Mouse (Mus musculus) heart, postnatal 0 days (tissue): ENCODE measurements at regions not wholly inside any gene's neighbourhood (a gene's known extent, or its start where the extent isn't known, plus 50 kb on each side); places are given as distances from the start of the nearest gene placed in this dataset.
"Not testable (repeated sequence)": the region's sequence is repeated elsewhere in the genome, so short reads cannot be mapped to it uniquely, and the experiment has no call there.

ENCODE experiments used
- ATAC-seq: fragments of 200-750 bp; cut with Nextera tagmentation; 2 replicates; pipeline ENCODE4 v1.8.0; 2017; ENCODE audit warnings: low read depth, moderate number of reproducible peaks, moderate library complexity; ENCODE audit not compliant: insufficient read depth
- DNase-seq: peaks from one replicate; pipeline ENCODE4 v3.0.0-alpha.2; 2016; ENCODE audit warnings: low spot score
- H3K27ac ChIP-seq: fragments of 300-500 bp; sonication (generic); 2 replicates; pipeline ENCODE4 v1.5.1; 2014; ENCODE audit warnings: low read depth, mild to moderate bottlenecking
- H3K27me3 ChIP-seq: fragments of 300-500 bp; sonication (generic); 2 replicates; pipeline ENCODE4 v1.6.1; 2014; ENCODE audit warnings: low read length, mixed read lengths; ENCODE audit not compliant: control insufficient read depth, insufficient read depth
- H3K36me3 ChIP-seq: fragments of 300-500 bp; sonication (generic); replicated peaks from 2 replicates; pipeline ENCODE4 v1.6.1; 2014; ENCODE audit warnings: low read length, mixed read lengths; ENCODE audit not compliant: control insufficient read depth, insufficient read depth
- H3K4me1 ChIP-seq: fragments of 300-500 bp; sonication (generic); 2 replicates; pipeline ENCODE4 v1.6.1; 2014; ENCODE audit warnings: antibody characterized with exemption; ENCODE audit not compliant: control insufficient read depth, insufficient read depth
- H3K4me2 ChIP-seq: fragments of 300-500 bp; sonication (generic); 2 replicates; pipeline ENCODE4 v1.6.1; 2014; ENCODE audit warnings: low read depth, mild to moderate bottlenecking, low read length, moderate library complexity
- H3K4me3 ChIP-seq: fragments of 300-500 bp; sonication (generic); 2 replicates; pipeline ENCODE4 v1.5.1; 2014; ENCODE audit warnings: low read depth, low read length
- H3K9ac ChIP-seq: fragments of 300-500 bp; sonication (generic); replicated peaks from 2 replicates; pipeline ENCODE4 v1.6.1; 2014; ENCODE audit warnings: low read depth, low read length, mixed read lengths
- H3K9me3 ChIP-seq: fragments of 300-500 bp; sonication (generic); replicated peaks from 2 replicates; pipeline ENCODE4 v1.6.1; 2016; ENCODE audit warnings: low read length; ENCODE audit not compliant: control insufficient read depth
- CTCF ChIP-seq: IDR thresholded peaks from 2 replicates; pipeline ENCODE4 v1.5.1; 2016; ENCODE audit warnings: antibody characterized with exemption, control low read depth, low read depth
- EP300 ChIP-seq: IDR thresholded peaks from 2 replicates; pipeline ENCODE4 v1.6.1; 2016; ENCODE audit warnings: antibody characterized with exemption, low read depth
- WGBS: fragments of 180-500 bp; shearing (Covaris S2); extraction: QIAGEN DNeasy Blood & Tissue Kit; methylation state at CpG from one replicate; pipeline ENCODE4 v1.1.7; 2014; 5-methylcytosine and 5-hydroxymethylcytosine counted together

GRCm38 (mm10) chr4:53246083-53246747 lies 86.5 kb upstream of the Abca1 start:
- TF ChIP-seq EP300 (no peak), CTCF (no peak)
- no peaks in the 10 kb centered on the region for H3K36me3 ChIP-seq
- no peak overlapping the region for H3K4me2 ChIP-seq
- DNase-seq (no peak), ATAC-seq (no peak)
- no peak overlapping the region for H3K27ac ChIP-seq
- H3K9ac ChIP-seq = no peak overlapping the region
- H3K9me3 ChIP-seq = no peaks in the 10 kb centered on the region
- H3K27me3 ChIP-seq = no peaks in the 10 kb centered on the region
- no peak overlapping the region for H3K4me3 ChIP-seq
- peaks cover 10% of the 10 kb centered on the region for H3K4me1 ChIP-seq
- WGBS = 79% methylated on average over 15 of the region's 15 CpGs

GRCm38 (mm10) chr4:53245553-53245952 lies 85.9 kb upstream of the Abca1 start:
- Histone ChIP-seq H3K9ac (no peak overlapping the region), H3K4me3 (no peak overlapping the region), H3K36me3 (no peaks in the 10 kb centered on the region), H3K4me1 (peaks cover 10% of the 10 kb centered on the region), H3K4me2 (no peak overlapping the region), H3K9me3 (no peaks in the 10 kb centered on the region), H3K27me3 (no peaks in the 10 kb centered on the region), H3K27ac (no peak overlapping the region)
- TF ChIP-seq CTCF = no peak
- no peak for TF ChIP-seq EP300
- ATAC-seq = no peak
- WGBS = 66% methylated on average over 4 of the region's 4 CpGs
- DNase-seq = no peak

GRCm38 (mm10) chr4:53243473-53243872 lies 83.8 kb upstream of the Abca1 start:
- H3K27me3 ChIP-seq, H3K9me3 ChIP-seq, H3K4me2 ChIP-seq, H3K27ac ChIP-seq, H3K4me1 ChIP-seq, DNase-seq, ATAC-seq, H3K36me3 ChIP-seq, H3K9ac ChIP-seq, H3K4me3 ChIP-seq: not testable (repeated sequence)
- 86% methylated on average over 8 of the region's 8 CpGs for WGBS

- H3K27ac ChIP-seq = no peak overlapping the region
- no peaks in the 10 kb centered on the region for H3K9me3 ChIP-seq
- TF ChIP-seq CTCF = no peak
- TF ChIP-seq EP300 = no peak
- H3K36me3 ChIP-seq = no peaks in the 10 kb centered on the region
- no peaks in the 10 kb centered on the region for H3K27me3 ChIP-seq
- WGBS = 47% methylated on average over 5 of the region's 5 CpGs
- no peak overlapping the region for H3K9ac ChIP-seq
- DNase-seq = no peak
- no peaks in the 10 kb centered on the region for H3K4me1 ChIP-seq
- no peak overlapping the region for H3K4me3 ChIP-seq
- no peak overlapping the region for H3K4me2 ChIP-seq
- ATAC-seq = no peak
Measured at GRCm38 (mm10) chr4:53239856-53240255, 80.2 kb upstream of the Abca1 start.

GRCm38 (mm10) chr4:53238314-53239259 lies 78.9 kb upstream of the Abca1 start:
- H3K27ac ChIP-seq = no peak overlapping the region

More at GRCm38 (mm10) chr4:53238314-53239259, 78.9 kb upstream of the Abca1 start:
- Histone ChIP-seq H3K9me3 (no peaks in the 10 kb centered on the region), H3K4me2 (no peak overlapping the region), H3K9ac (no peak overlapping the region), H3K36me3 (no peaks in the 10 kb centered on the region), H3K4me3 (no peak overlapping the region), H3K27me3 (no peaks in the 10 kb centered on the region), H3K4me1 (no peaks in the 10 kb centered on the region)
- 71% methylated on average over 14 of the region's 14 CpGs for WGBS
- DNase-seq (no peak), ATAC-seq (peak; percentile 30; the same call in 1 of the 2 replicates)
- TF ChIP-seq EP300 (no peak), CTCF (no peak)
